Mouse (Mus musculus) yolk sac, embryonic 10.5 days (tissue): ENCODE measurements around the gene Supt5.

Source experiments
- DNase-seq: peaks from one replicate; pipeline ENCODE4 v3.0.0-alpha.2; 2017; ENCODE audit warnings: low spot score

Supt5 gene

GRCm38 (mm10) chr7:28298837-28299625, 39.5 kb downstream of the Supt5 start:
- no peak for DNase-seq

DNA sequence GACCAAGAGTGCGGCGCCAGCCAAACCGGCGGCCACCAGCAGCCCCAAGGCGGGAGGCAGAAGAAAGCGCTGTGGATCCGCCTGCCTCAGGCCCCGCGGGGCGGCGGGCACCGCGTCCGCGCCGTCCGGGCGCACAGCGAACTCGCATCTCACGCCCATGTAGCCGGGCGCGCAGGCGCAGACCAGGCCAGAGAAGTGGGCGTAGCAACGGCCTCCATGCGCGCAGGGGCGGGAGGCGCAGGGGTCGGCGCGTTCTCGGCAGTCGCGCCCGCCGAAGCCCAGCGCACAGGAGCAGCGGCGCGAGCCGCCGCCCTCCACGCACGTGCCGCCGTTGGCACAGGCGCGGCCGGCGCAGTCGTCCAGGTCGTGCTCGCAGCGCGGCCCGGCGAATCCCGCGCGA, 44.1 kb downstream of the Supt5 start:
- DNase-seq = peak; percentile 75

DNA sequence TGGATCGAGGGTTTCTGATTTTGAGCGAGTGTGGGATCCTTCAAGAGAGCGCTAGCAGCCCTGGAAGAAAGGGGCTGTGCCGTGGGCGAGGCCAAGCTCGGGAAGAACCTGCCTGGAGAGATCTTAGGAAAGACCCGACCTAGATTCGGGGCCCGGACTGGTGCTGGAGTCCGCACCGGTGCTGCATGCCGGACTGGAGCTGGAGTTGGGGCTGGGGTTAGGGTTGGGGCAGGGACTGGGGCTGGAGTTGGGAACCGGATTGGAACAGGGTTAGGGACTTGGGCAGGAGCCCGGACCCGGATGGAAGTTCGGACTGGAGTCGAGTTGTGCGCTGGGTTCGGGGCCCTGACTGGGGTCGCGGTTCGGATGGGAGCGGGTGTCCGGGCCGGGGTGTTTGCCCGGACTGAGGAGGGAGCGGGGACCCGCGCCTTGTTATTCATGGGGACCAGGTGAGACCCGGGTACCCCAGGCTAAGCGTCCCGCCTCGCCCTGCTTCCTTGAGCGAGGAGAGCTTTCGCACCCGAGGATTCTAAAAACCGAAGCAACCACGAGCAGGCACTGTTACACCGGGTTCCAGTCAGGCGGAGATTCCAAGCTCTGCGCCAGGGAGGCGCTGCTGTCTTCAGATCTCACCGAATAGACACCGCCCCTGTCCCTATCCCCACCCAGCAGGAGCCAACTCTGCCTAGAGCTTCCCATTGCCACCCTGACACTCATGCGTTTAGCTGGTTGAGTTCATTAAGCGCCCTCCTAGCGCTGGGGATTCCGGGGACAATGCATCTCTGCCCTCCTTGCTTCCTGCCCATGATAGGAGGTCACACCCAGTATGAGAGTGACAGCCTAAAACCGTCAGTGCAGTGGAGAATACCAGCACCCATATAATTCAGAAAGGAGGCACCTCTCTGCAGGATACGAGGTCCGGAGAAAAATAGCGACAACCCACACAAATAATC, 47.6 kb downstream of the Supt5 start, which contains the start of gene Selenov:
Gene Selenov, minus strand, starts transcription at position 549 of the 953 bp plus-strand sequence.
- peak; percentile 36 for DNase-seq

DNA sequence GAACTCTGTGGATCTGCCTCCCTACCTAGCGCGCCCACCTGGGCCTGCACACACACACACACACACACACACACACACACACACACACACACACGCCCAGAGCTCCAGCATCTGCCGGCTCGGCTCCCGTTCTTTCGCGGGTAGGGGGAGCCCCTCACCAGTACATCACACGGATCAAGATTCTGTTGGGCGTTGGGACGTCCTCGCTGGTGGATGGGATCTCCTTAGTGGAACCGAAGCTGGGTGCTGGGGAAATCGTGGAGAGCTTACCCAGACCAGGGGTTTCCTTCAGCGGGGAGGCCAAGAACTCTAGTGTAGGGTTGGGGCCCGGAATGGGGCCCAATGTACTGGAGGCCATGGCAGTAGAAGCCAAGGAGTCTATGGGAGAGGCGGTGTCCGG, 48.4 kb downstream of the Supt5 start:
- DNase-seq = no peak

GRCm38 (mm10) chr7:28280630-28281029, 57.9 kb downstream of the Supt5 start:
- DNase-seq = no peak

- no peak for DNase-seq
These were observed 60.3 kb downstream of the Supt5 start for GRCm38 (mm10) chr7:28278279-28278652.

- peak; percentile 90 for DNase-seq
These were observed 60.8 kb downstream of the Supt5 start, which contains the start of gene Eid2b for GRCm38 (mm10) chr7:28277615-28278278. Gene Eid2b (plus strand): TSS chr7:28277739.

DNA sequence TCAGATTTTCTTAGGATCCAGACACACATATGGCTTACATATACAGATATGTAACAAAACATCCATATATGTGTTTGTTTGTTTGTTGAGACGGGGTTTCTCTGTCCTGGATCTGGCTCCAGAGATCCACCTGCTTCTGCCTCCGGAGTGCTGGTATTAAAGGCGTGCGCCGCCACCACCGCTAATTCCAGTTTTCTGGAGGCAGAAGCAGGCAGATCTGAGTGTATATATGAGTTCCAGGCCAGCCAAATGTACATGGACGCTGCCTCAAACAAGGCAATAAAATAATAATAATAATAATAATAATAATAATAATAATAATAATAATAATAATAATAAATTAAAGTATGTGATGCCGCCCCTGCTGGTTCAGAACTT, 61.3 kb downstream of the Supt5 start:
- DNase-seq = no peak

DNA sequence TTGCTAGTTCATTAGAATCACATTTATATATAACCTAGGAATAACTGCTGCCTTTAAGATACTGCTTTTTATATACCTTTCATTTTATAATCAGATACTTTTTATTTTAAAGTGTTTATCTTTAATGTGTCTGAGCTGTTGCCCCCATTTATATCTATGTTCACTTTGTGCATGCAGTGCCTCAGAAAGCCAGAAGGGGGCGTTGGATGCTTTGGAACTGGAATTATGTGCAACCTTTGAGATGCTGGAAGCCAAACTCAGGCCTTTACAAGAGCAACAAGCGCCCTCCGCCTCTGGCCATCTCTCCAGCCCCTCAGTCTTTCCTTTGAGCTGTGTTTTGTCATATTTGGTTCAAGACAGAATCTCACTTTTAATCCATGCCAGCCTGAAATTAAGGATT, 66.8 kb downstream of the Supt5 start:
- no peak for DNase-seq

- no peak for DNase-seq
These were observed 69.2 kb downstream of the Supt5 start for GRCm38 (mm10) chr7:28269355-28269754.

- DNase-seq = no peak
These were observed 70.0 kb downstream of the Supt5 start for GRCm38 (mm10) chr7:28268576-28268975.

DNA sequence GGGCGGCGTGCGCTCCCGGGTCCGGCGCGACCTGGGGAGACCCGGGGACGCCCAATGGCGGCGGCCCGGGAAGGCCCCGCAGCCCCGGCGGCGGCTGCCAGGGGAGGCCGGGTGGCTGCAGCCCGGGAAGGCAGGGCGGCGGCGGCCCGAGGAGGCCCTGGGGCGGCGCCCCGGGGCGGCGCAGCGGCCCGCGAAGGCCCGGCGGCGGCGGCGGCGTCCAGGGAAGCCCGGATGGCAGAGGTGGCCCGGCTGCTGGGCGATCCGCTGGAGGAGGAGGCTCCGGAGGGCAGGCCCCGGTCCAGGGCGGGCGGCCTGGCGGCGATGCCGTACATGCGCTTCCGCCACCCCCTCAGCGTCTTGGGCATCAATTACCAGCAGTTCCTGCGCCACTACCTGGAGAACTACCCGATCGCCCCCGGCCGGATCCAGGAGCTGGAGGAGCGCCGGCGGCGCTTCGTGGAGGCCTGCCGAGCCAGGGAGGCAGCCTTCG, 70.5 kb downstream of the Supt5 start:
- DNase-seq = peak; percentile 66

DNA sequence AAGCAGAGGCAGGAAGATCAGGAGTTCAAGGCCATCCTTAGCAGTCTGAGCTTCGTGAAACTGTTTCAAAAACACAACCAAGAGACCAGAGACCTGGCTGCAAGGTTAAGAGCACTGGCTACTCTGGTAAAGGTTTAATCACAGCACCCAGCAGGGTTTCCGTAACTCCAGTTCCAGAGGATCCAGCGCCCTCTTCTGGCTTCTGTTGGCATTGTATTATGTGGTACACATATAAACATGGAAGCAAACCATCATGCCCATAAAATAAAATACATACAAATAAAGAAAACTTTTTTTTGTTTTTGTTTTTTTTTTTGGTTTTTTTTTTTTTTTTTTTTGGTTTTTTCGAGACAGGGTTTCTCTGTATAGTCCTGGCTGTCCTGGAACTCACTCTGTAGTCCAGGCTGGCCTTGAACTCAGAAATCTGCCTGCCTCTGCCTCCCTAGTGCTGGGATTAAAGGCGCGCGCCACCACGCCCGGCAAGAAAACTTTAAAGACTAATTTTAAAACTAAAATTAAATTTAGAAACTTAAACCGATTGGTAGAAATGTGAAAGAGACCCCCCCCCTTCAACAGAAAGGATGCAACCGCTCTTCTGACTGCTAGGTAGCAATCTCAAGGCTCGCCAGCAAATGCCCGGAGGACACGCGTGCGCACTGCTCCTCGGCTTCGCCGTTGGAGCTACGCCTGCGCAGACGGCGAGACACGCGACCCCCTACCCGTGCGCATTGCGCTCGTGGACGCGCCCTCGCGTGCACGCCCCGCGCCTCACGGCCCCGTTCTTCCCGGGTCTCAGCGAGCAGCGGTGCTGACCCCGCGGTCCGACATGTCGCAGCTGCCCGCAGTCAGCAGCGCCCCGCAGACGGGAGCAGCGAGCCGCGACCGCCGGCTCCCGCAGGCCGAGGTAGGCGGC, 71.2 kb downstream of the Supt5 start, which contains the start of gene Eid2:
Gene Eid2, plus strand, starts transcription at position 753 of the 913 bp plus-strand sequence.
- DNase-seq = peak; percentile 81

DNA sequence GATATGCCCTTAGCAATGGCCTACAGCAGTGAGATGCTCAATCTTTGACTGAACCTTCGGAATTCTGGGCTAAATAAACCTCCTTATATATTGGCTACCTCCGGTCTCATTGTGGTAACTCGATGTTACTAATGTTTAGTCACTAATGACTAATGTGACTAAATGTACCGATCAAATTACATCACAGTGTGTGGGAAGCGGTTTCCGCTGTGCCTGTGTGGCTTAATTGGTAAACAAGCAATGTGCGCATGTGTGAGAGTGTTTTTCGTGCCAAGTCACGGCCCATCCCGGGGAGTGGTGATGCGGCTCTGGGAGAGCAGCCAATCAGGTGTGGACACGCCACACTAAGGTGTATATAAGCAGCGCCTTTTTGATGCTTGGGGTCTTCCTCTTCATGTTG, 73.2 kb downstream of the Supt5 start:
- DNase-seq = no peak
